Mouse (Mus musculus) right cerebral cortex, postnatal 14 days (tissue): ENCODE measurements at regions not wholly inside any gene's neighbourhood (a gene's known extent, or its start where the extent isn't known, plus 50 kb on each side); places are given as distances from the start of the nearest gene placed in this dataset.

Experiments
- DNase-seq: peaks from one replicate; pipeline ENCODE4 v3.0.0; 2022

GRCm38 (mm10) chr16:86475145-86475544, 573.5 kb upstream of the Adamts5 start:
- DNase-seq: no peak

GRCm38 (mm10) chr16:86473059-86473740, 571.6 kb upstream of the Adamts5 start:
- DNase-seq: peak; percentile 4

- no peak for DNase-seq
These were observed 559.4 kb upstream of the Adamts5 start for GRCm38 (mm10) chr16:86461073-86461472.

- no peak for DNase-seq
These were observed 555.0 kb upstream of the Adamts5 start for GRCm38 (mm10) chr16:86456649-86457048.

- DNase-seq: no peak
These were observed 553.2 kb upstream of the Adamts5 start for GRCm38 (mm10) chr16:86454810-86455209.

- no peak for DNase-seq
These were observed 552.4 kb upstream of the Adamts5 start for GRCm38 (mm10) chr16:86454031-86454430.

GRCm38 (mm10) chr16:86448478-86449160, 547.0 kb upstream of the Adamts5 start:
- no peak for DNase-seq

- DNase-seq: peak; percentile 81
These were observed 517.8 kb upstream of the Adamts5 start for GRCm38 (mm10) chr16:86419458-86419857.

GRCm38 (mm10) chr16:86404309-86404708, 502.7 kb upstream of the Adamts5 start:
- DNase-seq: no peak

GRCm38 (mm10) chr16:86401381-86401780, 499.8 kb upstream of the Adamts5 start:
- no peak for DNase-seq

GRCm38 (mm10) chr16:86399288-86399687, 497.7 kb upstream of the Adamts5 start:
- DNase-seq: no peak

GRCm38 (mm10) chr16:86397521-86397920, 495.9 kb upstream of the Adamts5 start:
- no peak for DNase-seq

GRCm38 (mm10) chr16:86389063-86389723, 487.6 kb upstream of the Adamts5 start:
- peak; percentile 5 for DNase-seq

- no peak for DNase-seq
These were observed 486.5 kb upstream of the Adamts5 start for GRCm38 (mm10) chr16:86388128-86388527.

GRCm38 (mm10) chr16:86377991-86378390, 476.4 kb upstream of the Adamts5 start:
- no peak for DNase-seq

GRCm38 (mm10) chr16:86371652-86372051, 470.0 kb upstream of the Adamts5 start:
- DNase-seq: no peak

GRCm38 (mm10) chr16:86368449-86368848, 466.8 kb upstream of the Adamts5 start:
- DNase-seq: no peak

- no peak for DNase-seq
These were observed 464.6 kb upstream of the Adamts5 start for GRCm38 (mm10) chr16:86366197-86366596.

GRCm38 (mm10) chr16:86361099-86361498, 459.5 kb upstream of the Adamts5 start:
- DNase-seq: no peak

GRCm38 (mm10) chr16:86355036-86355435, 453.4 kb upstream of the Adamts5 start:
- DNase-seq: no peak

GRCm38 (mm10) chr16:86347753-86348152, 446.1 kb upstream of the Adamts5 start:
- DNase-seq: no peak

- DNase-seq: no peak
These were observed 445.3 kb upstream of the Adamts5 start for GRCm38 (mm10) chr16:86346916-86347315.

- DNase-seq: no peak
These were observed 438.7 kb upstream of the Adamts5 start for GRCm38 (mm10) chr16:86340311-86340710.

- DNase-seq: no peak
These were observed 423.8 kb upstream of the Adamts5 start for GRCm38 (mm10) chr16:86325406-86325805.
